Mouse (Mus musculus): ENCODE measurements around the gene Ddx19b. TPM values are rescaled to one million over a fixed set of nuclear protein-coding genes. Genes with fewer than 3 reads are reported as not detected.
"Not testable (repeated sequence)": the region's sequence is repeated elsewhere in the genome, so short reads cannot be mapped to it uniquely, and the experiment has no call there.

The Ddx19b gene
- 5.2 and 5.5 TPM in 2 replicates for polyA plus RNA-seq (2014; fragmentation: Nextera tagmentation; extraction: Ambion mirVana)

- WGBS, result 92% methylated on average over 19 of the region's 19 CpGs
- Histone ChIP-seq H3K4me1 (ENCODE audit: control insufficient read depth, insufficient read depth, low read length) (peaks cover 18% of the 10 kb centered on the region), H3K4me2 (ENCODE audit: low read depth, low read length) (no peak within 1 kb of the TSS), H3K27ac (replicated peaks; ENCODE audit: low read depth, low read length) (no peak within 1 kb of the TSS), H3K36me3 (ENCODE audit: control insufficient read depth, insufficient read depth, low read length) (peaks cover 5% of the 10 kb centered on the region; the same call in 1 of the 2 replicates), H3K9ac (ENCODE audit: low read depth, low read length) (no peak within 1 kb of the TSS), H3K27me3 (replicated peaks; ENCODE audit: control insufficient read depth, insufficient read depth, low read length) (peaks cover 4% of the 10 kb centered on the region; the same call in 1 of the 2 replicates), H3K9me3 (ENCODE audit: control insufficient read depth, low read length) (no peaks in the 10 kb centered on the region), H3K4me3 (ENCODE audit: low read depth, low read length) (no peak within 1 kb of the TSS)
- DNase-seq (ENCODE audit: low spot score) (no peak), ATAC-seq (ENCODE audit: low read depth) (no peak)
Measured at GRCm38 (mm10) chr8:111031572-111031971, at the start of gene Ddx19b. Gene Ddx19b (minus strand): TSS chr8:111031751.

- Histone ChIP-seq H3K27ac (replicated peaks; ENCODE audit: low read depth, low read length) (no peak overlapping the region), H3K27me3 (replicated peaks; ENCODE audit: control insufficient read depth, insufficient read depth, low read length) (no peaks in the 10 kb centered on the region; the same call in 1 of the 2 replicates), H3K36me3 (ENCODE audit: control insufficient read depth, insufficient read depth, low read length) (no peaks in the 10 kb centered on the region), H3K9me3 (ENCODE audit: control insufficient read depth, low read length) (no peaks in the 10 kb centered on the region), H3K9ac (ENCODE audit: low read depth, low read length) (0 out of 2 replicates have a peak overlapping the region, but pooled peaks have one; percentile 19), H3K4me1 (ENCODE audit: control insufficient read depth, insufficient read depth, low read length) (no peaks in the 10 kb centered on the region), H3K4me2 (ENCODE audit: low read depth, low read length) (no peak overlapping the region), H3K4me3 (ENCODE audit: low read depth, low read length) (no peak overlapping the region)
- ATAC-seq (ENCODE audit: low read depth), result no peak
- DNase-seq (ENCODE audit: low spot score), result peak; percentile 39
- WGBS, result 35% methylated on average over 6 of the region's 6 CpGs
Measured at GRCm38 (mm10) chr8:111079861-111080271, 48.3 kb upstream of the Ddx19b start.

GRCm38 (mm10) chr8:111079461-111079860 is 47.9 kb upstream of the Ddx19b start:
- Histone ChIP-seq H3K27ac (replicated peaks; ENCODE audit: low read depth, low read length) (no peak overlapping the region), H3K9ac (ENCODE audit: low read depth, low read length) (0 out of 2 replicates have a peak overlapping the region, but pooled peaks have one; percentile 19), H3K4me1 (ENCODE audit: control insufficient read depth, insufficient read depth, low read length) (no peaks in the 10 kb centered on the region), H3K4me3 (ENCODE audit: low read depth, low read length) (no peak overlapping the region), H3K36me3 (ENCODE audit: control insufficient read depth, insufficient read depth, low read length) (no peaks in the 10 kb centered on the region), H3K9me3 (ENCODE audit: control insufficient read depth, low read length) (no peaks in the 10 kb centered on the region), H3K27me3 (replicated peaks; ENCODE audit: control insufficient read depth, insufficient read depth, low read length) (no peaks in the 10 kb centered on the region; the same call in 1 of the 2 replicates), H3K4me2 (ENCODE audit: low read depth, low read length) (no peak overlapping the region)
- 53% methylated on average over 5 of the region's 5 CpGs for WGBS
- ATAC-seq (ENCODE audit: low read depth) (no peak), DNase-seq (ENCODE audit: low spot score) (no peak)

- H3K4me1 ChIP-seq (ENCODE audit: control insufficient read depth, insufficient read depth, low read length), result no peaks in the 10 kb centered on the region
- H3K27me3 ChIP-seq (replicated peaks; ENCODE audit: control insufficient read depth, insufficient read depth, low read length), result no peaks in the 10 kb centered on the region
- WGBS, result 68% methylated on average over 3 of the region's 3 CpGs
- ATAC-seq (ENCODE audit: low read depth) (no peak), DNase-seq (ENCODE audit: low spot score) (no peak)
- H3K9me3 ChIP-seq (ENCODE audit: control insufficient read depth, low read length), result no peaks in the 10 kb centered on the region
- H3K36me3 ChIP-seq (ENCODE audit: control insufficient read depth, insufficient read depth, low read length), result no peaks in the 10 kb centered on the region
- H3K9ac ChIP-seq (ENCODE audit: low read depth, low read length), result no peak overlapping the region
- H3K4me3 ChIP-seq (ENCODE audit: low read depth, low read length), result no peak overlapping the region
- H3K4me2 ChIP-seq (ENCODE audit: low read depth, low read length), result no peak overlapping the region
- no peak overlapping the region for H3K27ac ChIP-seq (replicated peaks; ENCODE audit: low read depth, low read length)
Measured at GRCm38 (mm10) chr8:111075926-111076325, 44.4 kb upstream of the Ddx19b start.

GRCm38 (mm10) chr8:111068660-111069059 is 37.1 kb upstream of the Ddx19b start:
- not testable (repeated sequence) for H3K27ac ChIP-seq (replicated peaks; ENCODE audit: low read depth, low read length); H3K27me3 ChIP-seq (replicated peaks; ENCODE audit: control insufficient read depth, insufficient read depth, low read length); H3K9me3 ChIP-seq (ENCODE audit: control insufficient read depth, low read length); ATAC-seq (ENCODE audit: low read depth); H3K4me2 ChIP-seq (ENCODE audit: low read depth, low read length); DNase-seq (ENCODE audit: low spot score); H3K36me3 ChIP-seq (ENCODE audit: control insufficient read depth, insufficient read depth, low read length); H3K4me3 ChIP-seq (ENCODE audit: low read depth, low read length); H3K4me1 ChIP-seq (ENCODE audit: control insufficient read depth, insufficient read depth, low read length); H3K9ac ChIP-seq (ENCODE audit: low read depth, low read length)
- WGBS, result 90% methylated on average over 9 of the region's 9 CpGs

GRCm38 (mm10) chr8:111067439-111067838 is 35.9 kb upstream of the Ddx19b start:
- no peak overlapping the region for H3K9ac ChIP-seq (ENCODE audit: low read depth, low read length)
- no peaks in the 10 kb centered on the region for H3K9me3 ChIP-seq (ENCODE audit: control insufficient read depth, low read length)
- H3K27ac ChIP-seq (replicated peaks; ENCODE audit: low read depth, low read length), result no peak overlapping the region
- 29% methylated on average over 10 of the region's 10 CpGs for WGBS
- no peak overlapping the region for H3K4me3 ChIP-seq (ENCODE audit: low read depth, low read length)
- H3K4me1 ChIP-seq (ENCODE audit: control insufficient read depth, insufficient read depth, low read length), result 0 out of 2 replicates have a peak, but pooled peaks cover 5% of the 10 kb centered on the region
- DNase-seq (ENCODE audit: low spot score) (no peak), ATAC-seq (ENCODE audit: low read depth) (no peak)
- H3K27me3 ChIP-seq (replicated peaks; ENCODE audit: control insufficient read depth, insufficient read depth, low read length), result no peaks in the 10 kb centered on the region
- no peaks in the 10 kb centered on the region for H3K36me3 ChIP-seq (ENCODE audit: control insufficient read depth, insufficient read depth, low read length)
- H3K4me2 ChIP-seq (ENCODE audit: low read depth, low read length), result no peak overlapping the region

- 64% methylated on average over 4 of the region's 4 CpGs for WGBS
- Histone ChIP-seq H3K9me3 (ENCODE audit: control insufficient read depth, low read length) (no peaks in the 10 kb centered on the region), H3K4me1 (ENCODE audit: control insufficient read depth, insufficient read depth, low read length) (0 out of 2 replicates have a peak, but pooled peaks cover 6% of the 10 kb centered on the region), H3K9ac (ENCODE audit: low read depth, low read length) (no peak overlapping the region), H3K27me3 (replicated peaks; ENCODE audit: control insufficient read depth, insufficient read depth, low read length) (no peaks in the 10 kb centered on the region), H3K36me3 (ENCODE audit: control insufficient read depth, insufficient read depth, low read length) (no peaks in the 10 kb centered on the region), H3K4me3 (ENCODE audit: low read depth, low read length) (no peak overlapping the region), H3K27ac (replicated peaks; ENCODE audit: low read depth, low read length) (no peak overlapping the region), H3K4me2 (ENCODE audit: low read depth, low read length) (no peak overlapping the region)
- no peak for ATAC-seq (ENCODE audit: low read depth)
- DNase-seq (ENCODE audit: low spot score), result no peak
Measured at GRCm38 (mm10) chr8:111066308-111066707, 34.8 kb upstream of the Ddx19b start.

GRCm38 (mm10) chr8:111062893-111063292 is 31.3 kb upstream of the Ddx19b start:
- Histone ChIP-seq H3K27me3 (replicated peaks; ENCODE audit: control insufficient read depth, insufficient read depth, low read length) (no peaks in the 10 kb centered on the region), H3K9ac (ENCODE audit: low read depth, low read length) (0 out of 2 replicates have a peak overlapping the region, but pooled peaks have one; percentile 30), H3K4me3 (ENCODE audit: low read depth, low read length) (peak overlapping the region; percentile 79), H3K27ac (replicated peaks; ENCODE audit: low read depth, low read length) (peak overlapping the region; percentile 61; the same call in 1 of the 2 replicates), H3K36me3 (ENCODE audit: control insufficient read depth, insufficient read depth, low read length) (no peaks in the 10 kb centered on the region), H3K9me3 (ENCODE audit: control insufficient read depth, low read length) (no peaks in the 10 kb centered on the region), H3K4me2 (ENCODE audit: low read depth, low read length) (peak overlapping the region; percentile 70), H3K4me1 (ENCODE audit: control insufficient read depth, insufficient read depth, low read length) (0 out of 2 replicates have a peak, but pooled peaks cover 10% of the 10 kb centered on the region)
- WGBS, result 49% methylated on average over 2 of the region's 2 CpGs
- DNase-seq (ENCODE audit: low spot score), result no peak
- ATAC-seq (ENCODE audit: low read depth), result no peak

All from embryonic facial prominence, embryonic 14.5 days (tissue).